Mouse (Mus musculus) left cerebral cortex, postnatal 14 days (tissue): ENCODE data around the gene Nudt16l1. TPM values are rescaled to one million over a fixed set of nuclear protein-coding genes. Genes with fewer than 3 reads are reported as not detected.

Experiments
- DNase-seq, 2 experiments: peaks; one replicate each; pipeline ENCODE4 v3.0.0; 2021 to 2022; ENCODE audit warnings: low spot score in 2 of 2, mixed read lengths in 1 of 2
- intact Hi-C: fragments of 180-260 bp; cut with DNase I; formaldehyde crosslinking; loops from one replicate; pipeline ENCODE4 v1.15.1; 2025
- long read RNA-seq, 2 experiments: library from polyadenylated mRNA; stranded (forward); transcript quantifications; one replicate each; pipeline ENCODE4 v2.0.0; 2021
- total RNA-seq, 2 experiments: library from RNA; stranded (reverse); gene quantifications; 2 replicates each; pipeline ENCODE4 v1.2.3; 2021

Gene Nudt16l1
- total RNA-seq = 10 to 100 TPM; 66.7 to 70.3 TPM
- long read RNA-seq, experiment 1, transcript Nudt16l1-205 (3 exons, 1,618 nt) = major isoform, 91 of 104 reads
- long read RNA-seq, experiment 1, partial matches to known transcripts = 0 of 104 reads
- long read RNA-seq, experiment 1, other reads (novel, unspliced or antisense) = 4 of 104 reads
- long read RNA-seq, experiment 2, transcript Nudt16l1-205 (3 exons, 1,618 nt) = major isoform, 59 of 68 reads
- long read RNA-seq, experiment 2, partial matches to known transcripts = 0 of 68 reads
- long read RNA-seq, experiment 2, other reads (novel, unspliced or antisense) = 3 of 68 reads

DNA sequence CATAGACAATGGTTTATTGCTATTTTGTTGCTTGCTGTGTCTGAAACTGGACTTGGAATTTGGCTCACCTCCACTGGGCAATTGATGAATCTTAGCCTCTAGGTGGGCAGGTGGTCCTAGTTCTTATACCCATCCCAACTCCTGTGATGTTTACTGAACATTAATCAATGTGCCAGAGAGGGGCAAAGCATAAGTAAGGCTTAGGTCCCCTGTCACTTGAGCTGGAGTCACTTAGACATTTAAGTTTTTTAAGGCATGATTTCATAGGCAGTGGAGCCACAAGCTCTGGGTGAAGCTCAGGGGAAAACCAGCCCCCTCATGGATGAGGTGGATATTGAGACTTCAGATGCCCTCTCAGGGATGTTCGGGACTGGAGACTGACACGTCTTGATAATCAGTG lies at the start of gene Nudt16l1:
Gene Nudt16l1, plus strand, starts transcription at position 301 of the 400 bp plus-strand sequence.
- intact Hi-C loops = no loop called here
- DNase-seq = no peak

DNA sequence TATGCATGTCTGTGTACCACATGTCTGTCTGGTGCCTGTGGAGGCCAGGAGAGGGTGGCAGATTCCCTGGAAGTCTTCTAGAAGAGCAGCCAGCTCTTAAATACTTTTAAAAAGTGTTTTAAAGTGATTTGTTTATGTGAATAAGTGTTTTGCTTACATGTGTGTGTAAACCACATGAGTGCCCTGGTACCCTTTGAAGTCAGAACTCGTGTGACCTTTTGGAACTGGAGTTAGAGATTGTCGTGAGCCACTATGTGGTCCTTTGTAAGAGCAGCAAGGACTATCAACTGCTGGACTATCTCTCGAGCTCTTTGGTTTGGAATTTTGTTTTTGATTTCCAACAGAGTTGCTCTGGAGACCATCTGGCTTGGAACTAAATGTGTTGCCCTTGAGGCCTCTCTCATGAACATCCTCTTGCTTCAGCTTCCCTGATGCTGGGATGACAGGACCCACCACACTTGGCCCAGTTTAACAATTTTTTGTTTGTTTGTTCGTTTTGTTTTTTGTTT lies 48.3 kb upstream of the Nudt16l1 start:
- DNase-seq = no peak
- intact Hi-C loops = no loop called here

DNA sequence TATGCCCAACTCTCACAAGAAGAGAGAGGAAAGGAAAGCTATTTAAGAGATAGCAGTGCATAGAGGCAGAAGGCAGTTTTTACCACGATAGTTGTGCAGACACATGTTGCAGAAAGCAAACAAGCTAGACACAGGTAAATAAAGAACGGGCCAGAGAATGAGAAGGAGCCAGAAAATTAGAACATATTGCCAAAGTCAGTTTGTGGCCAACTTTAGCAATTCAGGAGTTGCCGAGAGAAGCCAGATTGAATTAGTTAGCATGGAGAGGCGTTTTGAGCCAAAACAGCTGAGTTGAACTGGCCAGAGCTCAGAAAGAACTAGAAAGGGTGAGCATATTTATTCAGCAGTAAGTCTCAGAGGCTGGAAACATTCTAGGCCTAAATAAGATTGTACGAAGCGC lies 46.4 kb upstream of the Nudt16l1 start:
- intact Hi-C loops = no loop called here
- no peak for DNase-seq

DNA sequence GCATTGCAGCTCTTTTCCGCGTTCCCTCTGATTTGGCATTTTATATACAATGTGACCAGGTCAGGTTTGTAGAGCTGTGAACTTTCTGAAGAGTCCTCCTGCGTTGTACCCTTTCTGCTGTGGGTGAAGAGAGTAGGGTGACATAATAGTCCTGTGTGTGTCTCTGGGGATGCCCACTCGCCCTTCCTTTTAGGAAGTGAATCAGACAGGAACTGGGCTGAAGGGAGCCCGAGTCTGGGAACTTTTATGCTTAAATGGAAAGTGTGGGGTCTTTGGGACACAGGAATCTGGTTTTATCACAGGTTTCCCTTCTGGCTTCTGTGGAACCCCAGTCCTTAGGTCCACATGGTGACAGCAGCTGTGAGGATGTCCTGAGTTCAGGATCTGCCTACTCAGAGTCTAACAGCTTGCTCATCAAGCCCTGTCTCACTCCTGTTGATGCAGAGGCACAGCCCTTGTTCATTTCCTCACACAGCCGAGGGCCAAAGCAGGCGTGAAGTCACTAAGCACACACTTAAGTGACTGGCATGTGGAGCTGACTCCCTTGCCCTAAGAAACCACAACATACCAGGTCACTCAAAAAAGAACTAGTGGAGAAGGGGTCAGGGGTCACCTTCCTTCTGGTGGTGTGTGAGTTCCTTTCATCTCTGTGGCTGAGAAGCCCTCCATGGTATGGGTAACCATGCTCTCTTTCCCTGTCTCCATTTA lies 44.2 kb upstream of the Nudt16l1 start:
- DNase-seq = no peak
- intact Hi-C loops = no loop called here

DNA sequence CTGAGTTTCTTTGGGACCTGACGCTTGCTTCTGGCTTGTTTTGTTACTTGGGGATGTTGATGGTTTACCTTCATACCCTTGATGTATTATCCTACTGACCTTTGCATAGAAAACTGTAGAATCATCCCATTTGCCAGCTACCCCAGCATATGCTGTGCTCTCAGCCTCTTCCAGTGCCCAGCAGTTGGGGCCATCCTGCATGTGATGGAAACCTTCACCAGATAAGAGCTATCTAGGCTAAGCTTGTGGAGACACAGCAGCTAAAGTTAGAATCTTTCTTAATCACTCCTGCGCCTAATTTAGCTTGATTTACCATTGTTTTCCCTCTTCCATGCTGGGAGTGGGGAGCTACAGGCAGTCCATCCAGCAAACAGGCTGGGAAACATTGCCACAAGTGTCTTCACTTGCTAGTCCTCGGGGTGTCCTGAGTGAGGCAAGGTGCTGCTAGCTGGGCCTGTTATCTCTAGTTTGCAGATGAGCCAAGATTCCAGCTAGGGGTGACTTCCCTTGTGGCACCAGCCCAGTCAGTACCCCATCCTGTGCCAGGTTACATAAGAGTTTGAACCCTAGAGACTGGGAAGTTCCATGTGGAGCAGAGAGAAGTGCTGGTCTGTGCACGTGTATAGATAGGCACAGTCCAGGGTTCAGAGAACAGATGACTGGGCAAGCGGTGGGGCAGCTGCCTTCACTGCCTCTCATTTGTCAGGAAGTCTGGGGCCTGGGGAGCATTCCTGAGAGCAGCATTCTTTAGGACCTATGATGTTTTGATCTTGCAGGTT lies 42.1 kb upstream of the Nudt16l1 start:
- intact Hi-C loops = no loop called here
- DNase-seq = no peak

DNA sequence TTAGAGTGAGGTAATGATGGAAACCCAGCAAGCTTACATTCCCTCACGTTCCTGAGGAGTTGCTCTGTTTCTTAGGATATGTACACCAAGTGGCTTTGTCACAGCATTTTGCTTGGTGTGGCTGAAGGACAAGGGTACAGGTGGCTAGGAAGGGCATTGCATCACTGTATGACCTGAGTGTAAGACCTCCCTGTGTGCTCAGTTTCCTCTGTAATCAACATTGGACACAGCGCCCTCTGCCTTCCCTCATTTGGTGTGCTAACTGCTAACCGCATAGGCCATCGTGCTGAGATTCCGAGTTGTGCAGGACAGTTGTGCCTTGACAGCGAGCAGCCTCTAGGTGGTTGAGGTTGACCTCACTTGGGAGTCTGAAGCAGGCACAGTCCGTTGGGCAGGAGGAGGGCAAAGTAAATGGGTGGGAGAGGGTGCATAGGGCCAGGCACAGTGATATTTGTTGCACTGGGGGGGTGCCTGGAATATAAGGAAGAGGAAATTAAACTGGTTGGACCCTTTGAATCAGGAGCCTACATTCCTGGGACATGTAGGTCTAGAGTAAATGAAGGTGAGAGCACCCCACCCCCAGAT lies 41.3 kb upstream of the Nudt16l1 start:
- intact Hi-C loops = no loop called here
- DNase-seq = no peak

DNA sequence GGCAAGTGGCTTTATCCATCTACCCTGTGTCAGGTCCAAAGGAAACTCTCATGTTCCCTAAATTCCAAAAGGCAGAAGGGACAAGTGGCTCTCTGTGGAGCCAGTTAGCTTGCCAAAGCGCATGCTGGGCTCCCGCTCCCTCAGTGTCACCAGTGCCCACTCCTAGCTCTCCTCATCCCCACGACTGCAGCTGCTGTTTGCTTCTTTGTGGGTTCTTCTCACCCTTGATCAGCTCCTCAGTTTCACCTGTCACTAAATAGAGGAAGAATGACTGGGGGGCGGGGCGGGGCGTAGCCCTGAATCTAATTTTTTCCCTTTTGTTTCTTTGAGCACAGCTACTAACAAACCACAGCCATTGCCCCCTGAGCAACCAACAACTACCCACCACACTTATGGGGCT lies 39.7 kb upstream of the Nudt16l1 start:
- intact Hi-C loops = no loop called here
- DNase-seq = no peak

DNA sequence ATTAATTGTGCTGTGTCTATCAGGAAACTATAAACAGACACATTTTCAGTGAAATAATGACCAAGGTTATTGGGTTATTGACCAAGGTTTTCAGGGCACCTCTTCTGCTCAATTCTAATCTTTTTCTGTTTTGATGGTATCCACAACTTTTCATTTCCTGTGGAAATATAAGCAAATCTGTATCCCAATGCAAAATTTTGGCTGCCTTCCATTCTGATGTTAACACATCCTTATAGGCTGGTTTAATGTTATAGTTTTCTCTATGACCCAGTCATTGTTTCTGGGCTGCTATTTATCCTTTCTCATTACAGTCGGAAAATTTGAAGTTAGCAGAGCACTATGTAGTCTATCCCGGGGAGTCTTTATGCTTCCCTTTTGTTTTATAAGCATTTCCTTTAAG lies 38.9 kb upstream of the Nudt16l1 start:
- intact Hi-C loops = no loop called here
- no peak for DNase-seq

DNA sequence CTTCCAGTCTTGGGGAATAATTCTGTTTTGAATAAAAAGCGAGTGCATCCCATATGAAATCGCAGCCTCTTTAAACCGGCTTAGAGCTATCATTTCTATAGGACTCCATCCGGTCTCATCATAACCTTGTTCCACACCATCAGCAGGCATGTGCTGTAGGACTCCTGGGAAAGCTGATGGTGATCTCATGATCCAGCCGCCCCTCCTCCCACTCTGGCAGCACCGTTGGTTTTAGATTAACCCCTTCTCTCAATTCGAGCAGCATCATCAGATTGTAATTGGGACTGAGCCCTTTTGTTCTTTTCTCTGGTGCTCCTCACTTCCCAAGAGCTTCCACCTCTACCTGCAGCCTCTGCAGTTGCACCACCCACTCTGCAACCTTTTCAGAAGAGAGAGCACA lies 37.4 kb upstream of the Nudt16l1 start:
- intact Hi-C loops = no loop called here
- no peak for DNase-seq

DNA sequence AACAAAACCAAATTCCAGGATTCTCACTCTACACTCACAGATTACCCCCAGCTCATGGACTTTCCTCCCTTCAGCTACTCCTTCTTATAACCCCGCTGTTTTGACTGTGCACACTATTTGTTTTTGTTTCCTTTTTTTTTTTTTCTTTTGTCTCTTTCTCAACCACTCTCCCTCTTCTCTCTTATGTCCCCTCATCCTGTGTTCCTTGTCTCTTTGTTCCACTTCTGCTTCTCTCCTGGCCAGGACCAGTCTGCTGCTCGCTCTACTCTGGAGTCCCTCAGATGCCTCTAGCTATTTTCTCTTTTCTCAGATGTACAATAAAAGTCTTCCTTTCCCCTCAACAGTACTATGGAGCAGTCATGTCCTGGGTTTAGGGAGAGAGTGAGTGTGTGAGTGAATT lies 36.2 kb upstream of the Nudt16l1 start:
- DNase-seq = no peak
- intact Hi-C loops = no loop called here

DNA sequence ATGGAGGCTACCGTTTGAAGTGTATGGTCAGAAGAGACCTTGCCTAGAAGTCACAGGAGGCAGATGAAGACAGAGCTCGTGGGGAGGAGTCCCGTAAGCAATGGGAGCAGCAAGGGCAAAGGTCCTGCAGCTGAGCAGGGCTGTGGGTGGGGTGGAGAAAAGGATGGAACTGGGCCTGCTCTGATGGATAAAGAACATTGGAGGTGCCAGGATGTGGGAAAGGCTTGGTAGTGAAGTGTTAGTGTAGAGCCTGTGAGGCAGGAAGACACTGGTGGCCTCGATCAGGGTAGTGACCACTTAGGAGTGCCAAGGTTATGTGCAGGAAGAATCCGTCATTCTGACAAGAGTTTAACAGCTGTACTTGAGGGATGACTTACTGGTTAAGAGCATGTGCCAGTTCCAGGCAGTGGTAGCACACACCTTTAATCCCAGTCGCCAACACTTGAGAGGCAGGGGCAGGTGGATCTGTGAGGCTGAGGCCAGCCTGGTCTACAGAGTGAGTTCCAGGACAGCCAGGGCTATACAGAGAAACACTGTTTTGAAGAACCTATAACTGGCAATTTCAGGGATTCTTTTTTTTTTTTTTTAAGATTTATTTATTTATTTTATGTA lies 35.0 kb upstream of the Nudt16l1 start:
- intact Hi-C loops = no loop called here
- no peak for DNase-seq

DNA sequence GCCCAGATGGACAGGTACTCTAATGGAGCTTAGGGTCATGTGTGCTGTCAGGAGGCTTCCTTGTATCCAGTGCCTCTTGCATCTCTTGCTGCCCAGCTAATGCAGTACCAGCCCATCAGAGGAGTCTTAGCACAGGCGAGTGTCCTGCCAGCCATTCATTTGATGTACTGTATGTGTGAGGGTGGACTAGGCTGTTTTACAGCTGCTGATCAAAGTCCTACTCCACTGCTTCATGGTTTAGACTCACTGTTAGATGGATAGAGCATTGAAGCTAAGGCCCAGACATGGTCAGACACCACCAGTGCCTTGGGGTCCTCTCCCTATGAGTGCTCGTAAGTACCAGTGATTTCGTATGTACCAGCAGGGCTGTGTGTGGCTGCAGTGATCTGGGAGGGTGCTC lies 33.7 kb upstream of the Nudt16l1 start:
- intact Hi-C loops = no loop called here
- no peak for DNase-seq

DNA sequence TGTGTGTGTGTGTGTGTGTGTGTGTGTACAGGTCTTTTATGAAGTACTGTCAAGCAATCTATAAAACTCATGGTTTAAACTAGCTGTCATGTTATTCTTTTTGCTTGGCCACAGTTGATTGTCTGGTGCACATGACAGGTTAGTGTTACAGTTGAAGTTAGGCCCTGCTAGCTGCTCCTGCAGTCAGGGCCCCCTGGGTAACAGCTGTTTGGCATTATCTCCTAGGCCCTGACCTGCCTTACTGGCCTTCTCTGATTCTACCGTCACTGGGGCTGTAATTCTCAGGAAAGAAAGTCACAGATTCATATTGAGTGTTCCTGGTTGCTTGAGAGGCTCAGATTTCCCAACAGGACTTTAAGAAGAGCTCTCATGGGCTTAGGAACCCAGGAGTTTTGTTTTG lies 33.0 kb upstream of the Nudt16l1 start:
- no peak for DNase-seq
- intact Hi-C loops = no loop called here

DNA sequence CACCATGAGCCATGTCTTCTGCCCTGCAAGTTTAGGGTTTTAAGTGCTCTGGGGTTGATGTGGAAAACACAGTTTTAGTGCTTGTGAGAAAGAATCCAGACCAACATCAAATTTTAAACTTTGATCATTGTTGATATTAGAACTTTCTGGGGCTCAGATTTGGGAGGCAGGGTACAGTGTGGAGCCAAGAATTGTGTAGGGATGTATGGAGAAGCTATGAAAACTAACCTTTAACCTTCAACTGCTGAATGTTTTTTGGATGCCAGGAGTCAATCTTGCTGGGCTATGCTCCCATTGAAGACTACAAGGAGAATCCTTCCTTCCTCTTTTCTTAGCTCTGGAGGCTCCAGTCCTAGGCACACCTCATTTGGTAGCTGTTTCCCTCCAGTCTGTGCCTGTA lies 32.0 kb upstream of the Nudt16l1 start:
- intact Hi-C loops = no loop called here
- no peak for DNase-seq

DNA sequence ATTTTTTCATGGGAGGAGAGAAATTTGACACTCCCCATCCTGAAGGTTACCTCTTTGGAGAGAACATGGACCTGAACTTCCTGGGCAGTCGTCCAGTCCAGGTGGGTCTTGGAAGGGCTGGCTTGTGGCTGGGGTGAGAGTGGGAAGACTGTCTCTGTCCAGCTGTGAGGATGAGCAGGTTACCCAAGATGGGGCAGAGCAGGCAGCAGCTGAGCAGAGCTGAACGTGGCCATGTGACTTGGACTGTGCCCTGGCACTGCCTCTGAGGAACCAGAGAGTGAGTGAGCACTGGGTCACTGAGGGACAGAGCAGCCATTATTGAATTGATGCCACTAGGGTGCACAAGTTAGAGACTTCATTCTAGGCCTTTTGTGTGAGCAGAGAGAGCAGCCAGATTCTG lies 31.2 kb upstream of the Nudt16l1 start:
- DNase-seq = no peak
- intact Hi-C loops = no loop called here

DNA sequence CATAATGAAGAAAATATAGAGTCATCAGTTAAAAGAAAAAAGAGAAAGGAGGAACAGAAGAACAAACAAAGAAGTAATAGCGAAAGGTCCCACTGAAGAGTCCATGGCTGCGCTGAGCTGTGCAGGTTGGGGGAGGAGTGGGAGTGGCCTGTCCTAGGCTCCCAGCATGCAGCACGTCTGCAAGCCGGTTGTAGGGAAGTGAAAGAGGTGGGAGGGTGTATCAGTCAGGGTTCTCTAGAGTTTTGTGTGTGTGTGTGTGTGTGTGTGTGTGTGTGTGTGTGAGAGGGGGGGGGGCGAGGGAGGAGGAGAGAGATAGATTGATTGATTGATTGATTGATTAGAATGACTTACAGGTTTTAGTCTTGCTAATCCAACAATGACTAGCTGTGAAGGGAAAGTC lies 30.6 kb upstream of the Nudt16l1 start:
- no peak for DNase-seq
- intact Hi-C loops = no loop called here

DNA sequence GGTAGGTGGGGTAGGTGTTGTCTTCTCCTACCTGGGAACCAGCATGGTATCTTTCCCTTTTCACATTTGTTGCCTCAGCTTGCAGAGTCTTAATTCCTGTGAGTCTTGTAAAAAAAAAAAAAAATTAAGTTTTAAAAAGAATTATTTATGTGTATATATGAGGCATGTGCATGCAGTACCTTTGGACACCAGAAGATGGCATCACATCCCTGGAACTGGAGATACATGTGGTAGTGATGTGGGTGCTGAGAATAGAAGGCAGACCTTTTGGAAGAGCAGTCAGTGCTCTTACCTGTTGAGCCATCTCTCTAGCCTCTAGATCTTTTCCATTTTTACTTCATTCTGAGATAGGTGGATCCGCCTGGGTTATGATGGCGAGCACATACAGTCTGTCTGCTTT lies 28.8 kb upstream of the Nudt16l1 start:
- no peak for DNase-seq
- intact Hi-C loops = no loop called here

DNA sequence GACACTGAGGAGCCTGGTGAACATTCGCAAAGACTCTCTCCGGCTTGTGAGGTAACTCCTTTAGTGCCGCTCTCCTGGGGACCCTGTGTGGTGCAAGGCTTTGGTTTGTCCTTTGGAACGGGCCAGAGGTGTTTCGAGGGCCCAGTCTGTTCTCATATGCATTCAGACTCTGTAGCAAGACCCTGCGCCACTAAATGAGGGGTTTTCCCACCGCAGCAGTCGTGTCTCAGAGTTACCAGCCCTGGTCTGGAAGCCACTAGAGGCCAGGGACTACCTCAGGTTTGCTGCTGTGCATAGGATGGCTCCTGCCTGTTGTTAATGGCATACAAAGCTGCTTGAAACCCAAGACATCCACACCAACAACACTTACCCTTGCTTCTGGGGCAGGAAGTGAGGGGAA lies 27.8 kb upstream of the Nudt16l1 start:
- intact Hi-C loops = no loop called here

DNA sequence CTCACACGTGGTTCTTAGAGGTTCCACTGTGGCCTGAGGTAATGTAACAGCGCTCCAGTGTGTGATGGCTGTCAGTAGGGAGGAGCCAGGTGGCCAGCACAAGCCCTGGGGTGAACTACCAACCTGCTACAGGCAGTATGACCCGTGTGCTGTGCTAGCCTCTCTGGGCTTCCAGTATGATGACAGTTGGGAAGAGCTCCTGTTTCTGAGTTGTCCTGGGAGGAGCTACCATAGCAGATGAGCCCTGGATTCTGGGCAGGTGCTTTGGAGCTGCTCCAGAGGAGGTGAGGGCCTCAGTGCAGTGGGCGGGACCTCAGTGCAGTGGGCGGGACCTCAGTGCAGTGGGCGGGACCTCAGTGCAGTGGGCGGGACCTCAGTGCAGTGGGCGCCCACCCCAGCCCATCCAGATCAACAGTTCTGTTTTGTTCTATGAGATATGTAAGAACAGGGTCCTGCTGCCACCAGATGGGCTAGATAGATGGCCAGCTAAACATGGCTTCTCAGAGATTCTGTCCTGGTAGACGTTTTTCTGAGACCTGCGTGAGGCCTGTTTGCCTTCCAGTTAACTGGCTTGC lies 26.4 kb upstream of the Nudt16l1 start:
- intact Hi-C loops = no loop called here

More for the DNA sequence above, 27.8 kb upstream of the Nudt16l1 start:
- DNase-seq = no peak

More for the DNA sequence above, 26.4 kb upstream of the Nudt16l1 start:
- no peak for DNase-seq
